Mouse (Mus musculus): ENCODE data around the gene Os9.

DNA sequence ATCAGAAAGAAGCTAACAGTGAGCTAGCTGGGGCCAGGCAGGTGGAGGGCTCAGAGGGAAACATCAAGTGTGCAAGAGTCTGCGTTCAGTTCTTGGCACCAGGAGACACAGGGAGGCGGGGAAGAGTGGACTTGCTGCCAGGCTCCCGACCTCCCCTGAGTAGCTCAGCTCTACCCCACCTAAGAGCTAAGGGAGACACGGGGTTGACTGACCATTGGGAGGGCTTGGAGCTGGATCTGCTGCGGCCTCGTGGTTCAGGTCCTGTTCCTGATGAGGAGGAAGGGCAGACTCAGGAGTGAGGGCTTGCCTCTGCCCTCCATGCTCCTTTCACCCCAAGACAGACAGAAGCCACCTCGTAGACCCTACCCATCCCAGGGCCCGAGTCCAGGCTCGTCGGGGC is 21.7 kb downstream of the Os9 start:
- no peak for TF ChIP-seq CTCF (IDR thresholded peaks at IDR 0.05; ENCODE audit: extremely low read depth, insufficient read depth, low read length)
- no peak for TF ChIP-seq POLR2A (IDR thresholded peaks at IDR 0.05; ENCODE audit: extremely low read depth, insufficient read depth, low read length)

All from cortical plate, adult 2 months (tissue).